Mouse (Mus musculus) brain, embryonic 14.5 days (tissue): ENCODE measurements at regions not wholly inside any gene's neighbourhood (a gene's known extent, or its start where the extent isn't known, plus 50 kb on each side); places are given as distances from the start of the nearest gene placed in this dataset.

Source experiments
- DNase-seq: peaks from one replicate; pipeline ENCODE4 v3.0.0-alpha.2; 2011; ENCODE audit warnings: low read depth
- CTCF ChIP-seq: fragments of 200-500 bp; IDR thresholded peaks from 2 replicates; pipeline ENCODE4 v1.5.1; 2012; ENCODE audit warnings: inconsistent platforms, mild to moderate bottlenecking, moderate library complexity, borderline replicate concordance; ENCODE audit not compliant: insufficient read depth, insufficient read length; ENCODE audit errors: extremely low read depth
- POLR2A ChIP-seq: fragments of 200-500 bp; IDR thresholded peaks from 2 replicates; pipeline ENCODE4 v1.6.1; 2012; ENCODE audit warnings: mild to moderate bottlenecking, inconsistent platforms, borderline replicate concordance; ENCODE audit not compliant: poor library complexity, insufficient read depth, insufficient read length, severe bottlenecking; ENCODE audit errors: extremely low read depth

- no peak for TF ChIP-seq POLR2A
- TF ChIP-seq CTCF: peak; percentile 44; the same call in 1 of the 2 replicates
- DNase-seq: peak; percentile 85
These were observed 56.8 kb upstream of the Edn1 start for GRCm38 (mm10) chr13:42244240-42245086.

- no peak for DNase-seq
- TF ChIP-seq POLR2A: no peak
- TF ChIP-seq CTCF: no peak
These were observed 55.4 kb upstream of the Edn1 start for GRCm38 (mm10) chr13:42245753-42246409.
